In the genomic region with DNA sequence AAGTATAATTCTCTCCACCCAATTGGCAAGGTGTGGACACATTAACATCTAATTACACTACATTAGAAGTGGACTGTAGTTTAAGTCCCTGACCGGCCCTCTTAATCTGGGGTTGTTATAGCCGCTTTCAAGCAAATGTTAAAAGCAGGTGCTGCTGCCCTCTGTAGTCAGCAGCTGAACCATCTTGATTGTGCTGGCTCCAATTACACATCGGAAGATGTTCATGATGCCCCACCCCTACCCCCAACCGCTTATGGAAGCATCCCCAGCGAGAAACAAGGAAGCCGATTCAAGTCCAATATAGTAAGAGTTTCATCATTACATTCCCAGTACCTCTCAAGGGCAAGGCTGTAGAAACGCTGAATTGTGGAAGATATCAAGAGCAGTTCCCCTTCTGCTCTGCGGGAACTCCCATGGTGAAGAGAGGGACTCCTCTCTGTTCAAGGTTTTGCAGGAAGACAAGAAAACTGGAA, we compare ENCODE assay signal across 24 mouse cellular contexts.
DNase-seq lines count a peak whose midpoint lies in the region; ATAC-seq and TF ChIP-seq lines count a peak whose summit lies in the region.
"Had no signal": no experiment of that assay in that cellular context is flagged by ENCODE, and none has a peak within 500 bp of the region (broad histone marks: within the 10 kb centered on the region; RNA-seq: fewer than 3 reads in every experiment).

No protein-coding gene starts in this region.

- no peak overlapping the region for H3K27ac ChIP-seq in embryonic facial prominence, embryonic 14.5 days (replicated peaks; ENCODE audit: low read depth, low read length)
- no peak overlapping the region for H3K27ac ChIP-seq in embryonic facial prominence, embryonic 10.5 days (replicated peaks)
- no peak overlapping the region for H3K27ac ChIP-seq in kidney, postnatal 0 days
- no peak overlapping the region for H3K27ac ChIP-seq in intestine, embryonic 16.5 days (ENCODE audit: low read length)
- H3K27ac ChIP-seq: forebrain, embryonic 15.5 days; hindbrain, embryonic 12.5 days; limb, embryonic 15.5 days; macrophage; stomach, embryonic 15.5 days had no signal

- TF ChIP-seq CTCF in kidney, postnatal 0 days (IDR thresholded peaks at IDR 0.05; ENCODE audit: low read depth) = peak; percentile 48; the same call in 1 of the 2 replicates

- DNase-seq in embryonic facial prominence, embryonic 14.5 days (ENCODE audit: low spot score) = peak; percentile 72
- DNase-seq in embryonic facial prominence, embryonic 10.5 days (ENCODE audit: low spot score) = no peak
- no peak for DNase-seq in kidney, postnatal 0 days (ENCODE audit: low spot score)
- no peak for DNase-seq in kidney, adult 18-20 months
- peak; percentile 47 for DNase-seq in ES-CJ7 (ENCODE audit: low read depth, low spot score)
- DNase-seq in left cerebral cortex, adult 11 months (ENCODE audit: low spot score) = no peak
- no peak for DNase-seq in lung, postnatal 10 days
- DNase-seq: adrenal gland, adult 8-10 months; cerebellum, adult 18-20 months; cerebellum, postnatal 25 days; gastrocnemius, postnatal 10 days; kidney, postnatal 25 days; right cerebral cortex, adult 18-20 months; thymus, adult 18-20 months; thymus, postnatal 36 days had no signal

- no peaks in the 10 kb centered on the region for H3K27me3 ChIP-seq in embryonic facial prominence, embryonic 14.5 days (replicated peaks; ENCODE audit: control insufficient read depth, insufficient read depth, low read length)
- H3K27me3 ChIP-seq in embryonic facial prominence, embryonic 10.5 days (replicated peaks; ENCODE audit: low read depth, poor library complexity, severe bottlenecking) = no peaks in the 10 kb centered on the region
- H3K27me3 ChIP-seq in kidney, postnatal 0 days (ENCODE audit: insufficient read depth, low read length) = no peaks in the 10 kb centered on the region
- H3K27me3 ChIP-seq in intestine, embryonic 16.5 days (replicated peaks; ENCODE audit: control insufficient read depth, insufficient read depth, low read length) = no peaks in the 10 kb centered on the region
- H3K27me3 ChIP-seq: forebrain, embryonic 15.5 days; hindbrain, embryonic 12.5 days; limb, embryonic 15.5 days had no signal

- H3K9ac ChIP-seq in embryonic facial prominence, embryonic 14.5 days (ENCODE audit: low read depth, low read length) = no peak overlapping the region
- no peak overlapping the region for H3K9ac ChIP-seq in kidney, postnatal 0 days (ENCODE audit: low read depth, low read length)
- no peak overlapping the region for H3K9ac ChIP-seq in intestine, embryonic 16.5 days (ENCODE audit: low read depth, low read length)
- H3K9ac ChIP-seq: forebrain, embryonic 15.5 days; hindbrain, embryonic 12.5 days; limb, embryonic 15.5 days; stomach, embryonic 15.5 days had no signal

- H3K4me3 ChIP-seq in embryonic facial prominence, embryonic 14.5 days (ENCODE audit: low read depth, low read length) = no peak overlapping the region
- no peak overlapping the region for H3K4me3 ChIP-seq in embryonic facial prominence, embryonic 10.5 days
- no peak overlapping the region for H3K4me3 ChIP-seq in kidney, postnatal 0 days (replicated peaks; ENCODE audit: low read depth, low read length)
- no peak overlapping the region for H3K4me3 ChIP-seq in intestine, embryonic 16.5 days (ENCODE audit: low read length)
- H3K4me3 ChIP-seq: forebrain, embryonic 15.5 days; hindbrain, embryonic 12.5 days; limb, embryonic 15.5 days; stomach, embryonic 15.5 days had no signal

- WGBS in embryonic facial prominence, embryonic 14.5 days = 46% methylated on average over 8 of the region's 8 CpGs
- 73% methylated on average over 8 of the region's 8 CpGs for WGBS in embryonic facial prominence, embryonic 10.5 days
- 48% methylated on average over 8 of the region's 8 CpGs for WGBS in kidney, postnatal 0 days
- WGBS in intestine, embryonic 16.5 days = 61% methylated on average over 8 of the region's 8 CpGs

- H3K4me1 ChIP-seq in embryonic facial prominence, embryonic 14.5 days (ENCODE audit: control insufficient read depth, insufficient read depth, low read length) = peaks cover 5% of the 10 kb centered on the region; the same call in 1 of the 2 replicates
- H3K4me1 ChIP-seq in embryonic facial prominence, embryonic 10.5 days = peaks cover 21% of the 10 kb centered on the region
- no peaks in the 10 kb centered on the region for H3K4me1 ChIP-seq in kidney, postnatal 0 days (replicated peaks; ENCODE audit: insufficient read depth, low read length)
- H3K4me1 ChIP-seq in intestine, embryonic 16.5 days (ENCODE audit: control insufficient read depth, insufficient read depth, low read length) = no peaks in the 10 kb centered on the region
- H3K4me1 ChIP-seq: stomach, embryonic 15.5 days had no signal

- H3K36me3 ChIP-seq in embryonic facial prominence, embryonic 14.5 days (ENCODE audit: control insufficient read depth, insufficient read depth, low read length) = no peaks in the 10 kb centered on the region
- no peaks in the 10 kb centered on the region for H3K36me3 ChIP-seq in embryonic facial prominence, embryonic 10.5 days (replicated peaks)
- H3K36me3 ChIP-seq in kidney, postnatal 0 days (ENCODE audit: insufficient read depth, low read length) = no peaks in the 10 kb centered on the region
- no peaks in the 10 kb centered on the region for H3K36me3 ChIP-seq in intestine, embryonic 16.5 days (ENCODE audit: control insufficient read depth, insufficient read depth, low read length)
- H3K36me3 ChIP-seq: forebrain, embryonic 15.5 days; hindbrain, embryonic 12.5 days; limb, embryonic 15.5 days; stomach, embryonic 15.5 days had no signal

- no peak overlapping the region for H3K4me2 ChIP-seq in embryonic facial prominence, embryonic 14.5 days (ENCODE audit: low read depth, low read length)
- H3K4me2 ChIP-seq in kidney, postnatal 0 days (ENCODE audit: low read length) = 0 out of 2 replicates have a peak overlapping the region, but pooled peaks have one; percentile 1
- no peak overlapping the region for H3K4me2 ChIP-seq in intestine, embryonic 16.5 days (ENCODE audit: low read depth, low read length)
- H3K4me2 ChIP-seq: forebrain, embryonic 15.5 days; heart, embryonic 11.5 days; hindbrain, embryonic 12.5 days; limb, embryonic 15.5 days; stomach, embryonic 15.5 days had no signal

- H3K9me3 ChIP-seq in embryonic facial prominence, embryonic 14.5 days (ENCODE audit: control insufficient read depth, low read length) = no peaks in the 10 kb centered on the region
- H3K9me3 ChIP-seq in embryonic facial prominence, embryonic 10.5 days = no peaks in the 10 kb centered on the region
- no peaks in the 10 kb centered on the region for H3K9me3 ChIP-seq in kidney, postnatal 0 days (replicated peaks; ENCODE audit: low read length)
- H3K9me3 ChIP-seq in intestine, embryonic 16.5 days (ENCODE audit: control insufficient read depth, low read length) = no peaks in the 10 kb centered on the region
- H3K9me3 ChIP-seq: forebrain, embryonic 15.5 days; hindbrain, embryonic 12.5 days; limb, embryonic 15.5 days; stomach, embryonic 15.5 days had no signal

- ATAC-seq in embryonic facial prominence, embryonic 14.5 days (ENCODE audit: low read depth) = peak; percentile 60
- no peak; the same call in 1 of the 2 replicates for ATAC-seq in kidney, postnatal 0 days (replicated peaks; ENCODE audit: low FRiP score, low read depth)
- peak; percentile 42; the same call in 1 of the 2 replicates for ATAC-seq in intestine, embryonic 16.5 days
- ATAC-seq: activated CD4-positive, CD25-positive, alpha-beta regulatory T cell, adult 4 months; midbrain, embryonic 16.5 days had no signal

Comparison
In these comparisons a context has a peak if more than half of its experiments do, and no peak if none do; other contexts are left out.
1. DNase-seq: peak in embryonic facial prominence, embryonic 14.5 days (single experiment) and ES-CJ7 (single experiment); none in embryonic facial prominence, embryonic 10.5 days (single experiment), kidney, postnatal 0 days (single experiment), kidney, adult 18-20 months (single experiment), left cerebral cortex, adult 11 months (single experiment) and lung, postnatal 10 days (single experiment).